Mouse (Mus musculus): ENCODE data around the gene Adamts3. TPM values are rescaled to one million over a fixed set of nuclear protein-coding genes. Genes with fewer than 3 reads are reported as not detected.

Adamts3 gene
- total and polyA plus RNA-seq, 3 experiments = 11.4 to 15.7 TPM; not detected in 1

GRCm38 (mm10) chr5:89779823-89780222 lies 103.3 kb downstream of the Adamts3 start:
- Histone ChIP-seq H3K27ac (ENCODE audit: control insufficient read depth, low read depth, low read length) (no peak overlapping the region; the same call in 1 of the 2 replicates), H3K79me2 (ENCODE audit: control insufficient read depth, insufficient read depth, low read length, poor library complexity) (peaks cover 2% of the 10 kb centered on the region; the same call in 1 of the 2 replicates), H3K9me3 (replicated peaks; ENCODE audit: insufficient read depth, low read length) (no peaks in the 10 kb centered on the region), H3K27me3 (ENCODE audit: control insufficient read depth in 1 of 2, insufficient read depth in 2 of 2, low read length in 2 of 2) (no peaks in the 10 kb centered on the region), H3K4me1 (ENCODE audit: control insufficient read depth in 1 of 2, insufficient read depth in 2 of 2, low read length in 2 of 2) (peaks cover 29 to 31% of the 10 kb centered on the region in 2 experiments), H3K4me3 (ENCODE audit: control insufficient read depth in 1 of 2, insufficient read depth in 1 of 2, low read depth in 2 of 2, low read length in 2 of 2) (no peak overlapping the region), H3K9ac (ENCODE audit: control insufficient read depth, low read depth, low read length, poor library complexity, severe bottlenecking) (no peak overlapping the region), H3K36me3 (ENCODE audit: control insufficient read depth in 1 of 2, insufficient read depth in 2 of 2, low read length in 2 of 2) (peaks cover 0 to 43% of the 10 kb centered on the region in 2 experiments; a peak in 3 of 4 replicates)
- peak; percentile 55 for DNase-seq (ENCODE audit: low read depth, low spot score)
- TF ChIP-seq RAD21 (IDR thresholded peaks at IDR 0.05; ENCODE audit: low read depth, low read length) (no peak), BHLHE40 (IDR thresholded peaks at IDR 0.05; ENCODE audit: borderline replicate concordance, low read depth, low read length) (no peak), JUND (IDR thresholded peaks at IDR 0.05; ENCODE audit: low read depth, low read length) (no peak), SIN3A (IDR thresholded peaks at IDR 0.05; ENCODE audit: low read length) (no peak), ZC3H11A (IDR thresholded peaks at IDR 0.05; ENCODE audit: low read depth, low read length) (no peak), UBTF (IDR thresholded peaks at IDR 0.05; ENCODE audit: borderline replicate concordance, insufficient read depth, low read depth, low read length) (no peak), POLR2A (IDR thresholded peaks at IDR 0.05; ENCODE audit: control insufficient read depth in 1 of 2, insufficient read depth in 1 of 2, low read depth in 1 of 2, low read length in 2 of 2, poor library complexity in 1 of 2) (no peak), EP300 (IDR thresholded peaks at IDR 0.05; ENCODE audit: low read depth in 1 of 2, low read length in 2 of 2) (peak in 1 of 2 experiments; percentile 44; a peak in 1 of 4 replicates), RCOR1 (IDR thresholded peaks at IDR 0.05; ENCODE audit: low read depth, low read length) (0 out of 2 replicates have a peak, but pooled peaks have one; percentile 13), MAZ (IDR thresholded peaks at IDR 0.05; ENCODE audit: low read depth, low read length) (no peak), NELFE (IDR thresholded peaks at IDR 0.05; ENCODE audit: low read depth, low read length) (no peak), SMC3 (IDR thresholded peaks at IDR 0.05; ENCODE audit: low read depth, low read length) (no peak), USF1 (IDR thresholded peaks at IDR 0.05; ENCODE audit: low read depth, low read length) (no peak), ETS1 (IDR thresholded peaks at IDR 0.05; ENCODE audit: low read depth, low read length) (no peak), ZNF384 (IDR thresholded peaks at IDR 0.05; ENCODE audit: low read depth, low read length) (no peak), ZMIZ1 (IDR thresholded peaks at IDR 0.05; ENCODE audit: low read depth, low read length) (no peak), MXI1 (IDR thresholded peaks at IDR 0.05; ENCODE audit: low read depth, low read length) (no peak), USF2 (IDR thresholded peaks at IDR 0.05; ENCODE audit: borderline replicate concordance in 1 of 2, insufficient read depth in 1 of 2, low read depth in 1 of 2, low read length in 2 of 2) (no peak), NRF1 (IDR thresholded peaks at IDR 0.05; ENCODE audit: insufficient read depth, low read depth, low read length, poor library complexity, severe bottlenecking) (no peak), ELF1 (IDR thresholded peaks at IDR 0.05; ENCODE audit: low read depth, low read length) (no peak), GATA1 (IDR thresholded peaks at IDR 0.05; ENCODE audit: low read depth, low read length) (peak; percentile 57), MYB (IDR thresholded peaks at IDR 0.05; ENCODE audit: low read depth, low read length) (no peak), POLR2AphosphoS2 (IDR thresholded peaks at IDR 0.05; ENCODE audit: low read length) (no peak)

All from MEL (cell line).